ENCODE assay signal across 9 mouse cellular contexts in genomic region chr8:72303633-72304032, GRCm38 (mm10). TPM values are rescaled to one million over a fixed set of nuclear protein-coding genes. Genes with fewer than 3 reads are reported as not detected.
DNase-seq lines count a peak whose midpoint lies in the region; ATAC-seq and TF ChIP-seq lines count a peak whose summit lies in the region.
"Had no signal": no experiment of that assay in that cellular context is flagged by ENCODE, and none has a peak within 500 bp of the region (broad histone marks: within the 10 kb centered on the region; RNA-seq: fewer than 3 reads in every experiment).

No protein-coding gene starts in this region.

- no peak for TF ChIP-seq CTCF in liver, embryonic 14.5 days (IDR thresholded peaks at IDR 0.05; ENCODE audit: low read depth)

- no peak overlapping the region for H3K9ac ChIP-seq in kidney, embryonic 16.5 days (replicated peaks; ENCODE audit: low read length)
- H3K9ac ChIP-seq in heart, embryonic 12.5 days: no peak overlapping the region
- H3K9ac ChIP-seq in liver, embryonic 14.5 days (replicated peaks): no peak overlapping the region
- H3K9ac ChIP-seq in stomach, embryonic 16.5 days (ENCODE audit: low read length): no peak overlapping the region
- H3K9ac ChIP-seq in forebrain, embryonic 16.5 days (replicated peaks; ENCODE audit: low read depth, low read length): no peak overlapping the region

- no peak for TF ChIP-seq EP300 in liver, embryonic 14.5 days (IDR thresholded peaks at IDR 0.05; ENCODE audit: low read depth)

- H3K27ac ChIP-seq in kidney, embryonic 16.5 days (ENCODE audit: low read length): no peak overlapping the region
- no peak overlapping the region for H3K27ac ChIP-seq in heart, embryonic 12.5 days (ENCODE audit: poor library complexity, severe bottlenecking)
- no peak overlapping the region for H3K27ac ChIP-seq in liver, embryonic 14.5 days
- no peak overlapping the region for H3K27ac ChIP-seq in stomach, embryonic 16.5 days (ENCODE audit: low read length)
- H3K27ac ChIP-seq in forebrain, embryonic 16.5 days (ENCODE audit: low read length): no peak overlapping the region

- H3K4me3 ChIP-seq in kidney, embryonic 16.5 days (ENCODE audit: low read length): no peak overlapping the region
- H3K4me3 ChIP-seq in heart, embryonic 12.5 days: no peak overlapping the region
- no peak overlapping the region for H3K4me3 ChIP-seq in liver, embryonic 14.5 days (ENCODE audit: insufficient read depth in 1 of 2, low read depth in 2 of 2, low read length in 2 of 2)
- no peak overlapping the region for H3K4me3 ChIP-seq in stomach, embryonic 16.5 days (replicated peaks; ENCODE audit: low read length)
- H3K4me3 ChIP-seq in forebrain, embryonic 16.5 days (replicated peaks; ENCODE audit: low read length): no peak overlapping the region

- DNase-seq in kidney, adult 18-20 months: peak; percentile 48
- DNase-seq in adrenal gland, adult 18-20 months (ENCODE audit: low spot score in 2 of 2): peak; percentile 51 to 60
- DNase-seq in liver, embryonic 14.5 days (ENCODE audit: low read depth in 3 of 3, low spot score in 3 of 3): no peak

- no peaks in the 10 kb centered on the region; the same call in 1 of the 2 replicates for H3K4me1 ChIP-seq in kidney, embryonic 16.5 days (ENCODE audit: insufficient read depth, low read length)
- H3K4me1 ChIP-seq in heart, embryonic 12.5 days (replicated peaks): peaks cover 20% of the 10 kb centered on the region
- H3K4me1 ChIP-seq in liver, embryonic 14.5 days (replicated peaks; ENCODE audit: control insufficient read depth in 2 of 2, insufficient read depth in 2 of 2, low read length in 1 of 2): peaks cover 0 to 4% of the 10 kb centered on the region in 2 experiments; a peak in 1 of 4 replicates
- peaks cover 3% of the 10 kb centered on the region; the same call in 1 of the 2 replicates for H3K4me1 ChIP-seq in stomach, embryonic 16.5 days (ENCODE audit: control insufficient read depth, insufficient read depth, low read length)
- peaks cover 2% of the 10 kb centered on the region; the same call in 1 of the 2 replicates for H3K4me1 ChIP-seq in forebrain, embryonic 16.5 days (replicated peaks; ENCODE audit: control insufficient read depth, insufficient read depth, low read length)

- H3K4me2 ChIP-seq in kidney, embryonic 16.5 days (replicated peaks; ENCODE audit: low read depth, low read length): no peak overlapping the region
- no peak overlapping the region for H3K4me2 ChIP-seq in heart, embryonic 12.5 days
- H3K4me2 ChIP-seq in liver, embryonic 14.5 days (ENCODE audit: low read depth): 0 out of 2 replicates have a peak overlapping the region, but pooled peaks have one; percentile 20
- H3K4me2 ChIP-seq in stomach, embryonic 16.5 days (ENCODE audit: low read depth, low read length): no peak overlapping the region
- no peak overlapping the region for H3K4me2 ChIP-seq in forebrain, embryonic 16.5 days (ENCODE audit: low read length)

- no peak for ATAC-seq in kidney, embryonic 16.5 days (ENCODE audit: low FRiP score, low TSS enrichment)
- ATAC-seq in heart, embryonic 12.5 days (ENCODE audit: insufficient number of reproducible peaks, low FRiP score): peak; percentile 56; the same call in 1 of the 2 replicates
- ATAC-seq in liver, embryonic 14.5 days (ENCODE audit: insufficient read depth): no peak
- ATAC-seq in stomach, embryonic 16.5 days (ENCODE audit: insufficient read depth, low FRiP score): peak; percentile 75
- ATAC-seq in forebrain, embryonic 16.5 days: no peak
- ATAC-seq in erythroblast, adult 5-6 weeks (replicated peaks; ENCODE audit: low FRiP score, poor library complexity, severe bottlenecking): no peak

- H3K9me3 ChIP-seq in kidney, embryonic 16.5 days (ENCODE audit: low read length): no peaks in the 10 kb centered on the region
- no peaks in the 10 kb centered on the region for H3K9me3 ChIP-seq in heart, embryonic 12.5 days (replicated peaks)
- no peaks in the 10 kb centered on the region for H3K9me3 ChIP-seq in liver, embryonic 14.5 days (ENCODE audit: control insufficient read depth, low read length)
- no peaks in the 10 kb centered on the region for H3K9me3 ChIP-seq in stomach, embryonic 16.5 days (replicated peaks; ENCODE audit: control insufficient read depth, low read length)
- H3K9me3 ChIP-seq in forebrain, embryonic 16.5 days (ENCODE audit: control insufficient read depth, low read length): no peaks in the 10 kb centered on the region
- H3K9me3 ChIP-seq: G1E had no signal

- no peaks in the 10 kb centered on the region for H3K27me3 ChIP-seq in kidney, embryonic 16.5 days (ENCODE audit: insufficient read depth, low read length)
- no peaks in the 10 kb centered on the region; the same call in 1 of the 2 replicates for H3K27me3 ChIP-seq in heart, embryonic 12.5 days (replicated peaks)
- no peaks in the 10 kb centered on the region for H3K27me3 ChIP-seq in liver, embryonic 14.5 days (ENCODE audit: control insufficient read depth, insufficient read depth, low read length)
- H3K27me3 ChIP-seq in stomach, embryonic 16.5 days (ENCODE audit: control insufficient read depth, insufficient read depth, low read length): peaks cover 2% of the 10 kb centered on the region; the same call in 1 of the 2 replicates
- H3K27me3 ChIP-seq in forebrain, embryonic 16.5 days (replicated peaks; ENCODE audit: control insufficient read depth, insufficient read depth, low read length): no peaks in the 10 kb centered on the region

- 52% methylated on average over 8 of the region's 8 CpGs for WGBS in kidney, embryonic 16.5 days
- WGBS in heart, embryonic 12.5 days: 52% methylated on average over 8 of the region's 8 CpGs
- 23% methylated on average over 8 of the region's 8 CpGs for WGBS in liver, embryonic 14.5 days (ENCODE audit: insufficient replicate concordance)
- WGBS in stomach, embryonic 16.5 days: 40% methylated on average over 8 of the region's 8 CpGs
- 62% methylated on average over 8 of the region's 8 CpGs for WGBS in forebrain, embryonic 16.5 days

- no peaks in the 10 kb centered on the region for H3K36me3 ChIP-seq in kidney, embryonic 16.5 days (ENCODE audit: insufficient read depth, low read length)
- no peaks in the 10 kb centered on the region for H3K36me3 ChIP-seq in heart, embryonic 12.5 days
- H3K36me3 ChIP-seq in liver, embryonic 14.5 days (replicated peaks; ENCODE audit: control insufficient read depth, insufficient read depth, low read depth): no peaks in the 10 kb centered on the region
- no peaks in the 10 kb centered on the region for H3K36me3 ChIP-seq in stomach, embryonic 16.5 days (ENCODE audit: control insufficient read depth, insufficient read depth, low read length)
- H3K36me3 ChIP-seq in forebrain, embryonic 16.5 days (ENCODE audit: control insufficient read depth, insufficient read depth): no peaks in the 10 kb centered on the region
- H3K36me3 ChIP-seq: G1E had no signal

RNA-seq across cellular contexts. Expression of gene Gm10282, which starts 1.4 kb away (rescaled TPM):
- polyA plus RNA-seq in kidney, embryonic 16.5 days (2015; fragmentation: Nextera tagmentation; extraction: Ambion mirVana): 30.6 and 40.7 TPM in 2 replicates
- 10 to 100 TPM in 1 of 2 experiments, 1 to 10 TPM in 1; 4.1 to 11.3 TPM for total RNA-seq in adrenal gland, adult 18-20 months (2021)
- 17.1 and 19.9 TPM in 2 replicates for polyA plus RNA-seq in heart, embryonic 12.5 days (2016; fragmentation: Nextera tagmentation; extraction: Ambion mirVana)
- 0.83 and 7.4 TPM in 2 replicates for polyA plus RNA-seq in liver, embryonic 14.5 days (2012; rRNA removed)
- polyA plus RNA-seq in liver, embryonic 14.5 days (2014; fragmentation: Nextera tagmentation; extraction: Ambion mirVana): 7.3 and 8.0 TPM in 2 replicates
- 19.2 and 30.6 TPM in 2 replicates for polyA plus RNA-seq in stomach, embryonic 16.5 days (2015; fragmentation: Nextera tagmentation; extraction: Ambion mirVana)
- polyA plus RNA-seq in forebrain, embryonic 16.5 days (2015; fragmentation: Nextera tagmentation; extraction: Ambion mirVana): 16.5 and 25.7 TPM in 2 replicates
- 22.9 and 31.8 TPM in 2 replicates for total RNA-seq in erythroblast, adult 5-6 weeks (2015; ENCODE audit: low replicate concordance)
- total RNA-seq in erythroblast, adult 5-6 weeks (2017; ENCODE audit: low replicate concordance): 14.9 and 39.9 TPM in 2 replicates

RNA-seq across cellular contexts. Expression of gene Klf2, which starts 15.2 kb away (rescaled TPM):
- polyA plus RNA-seq in kidney, embryonic 16.5 days (2015; fragmentation: Nextera tagmentation; extraction: Ambion mirVana): 10.1 and 10.4 TPM in 2 replicates
- total RNA-seq in adrenal gland, adult 18-20 months (2021): 10 to 100 TPM; 44.4 to 68.3 TPM
- 28.1 and 31.6 TPM in 2 replicates for polyA plus RNA-seq in heart, embryonic 12.5 days (2016; fragmentation: Nextera tagmentation; extraction: Ambion mirVana)
- polyA plus RNA-seq in liver, embryonic 14.5 days (2012; rRNA removed): 2.9 and 3.4 TPM in 2 replicates
- 2.0 and 2.6 TPM in 2 replicates for polyA plus RNA-seq in liver, embryonic 14.5 days (2014; fragmentation: Nextera tagmentation; extraction: Ambion mirVana)
- 3.8 and 4.0 TPM in 2 replicates for polyA plus RNA-seq in stomach, embryonic 16.5 days (2015; fragmentation: Nextera tagmentation; extraction: Ambion mirVana)
- polyA plus RNA-seq in forebrain, embryonic 16.5 days (2015; fragmentation: Nextera tagmentation; extraction: Ambion mirVana): 3.2 and 3.8 TPM in 2 replicates
- total RNA-seq in erythroblast, adult 5-6 weeks (2015; ENCODE audit: low replicate concordance): 8.1 and 11.7 TPM in 2 replicates
- total RNA-seq in erythroblast, adult 5-6 weeks (2017; ENCODE audit: low replicate concordance): 3.4 and 4.6 TPM in 2 replicates

Comparison
In these comparisons a context has a peak if more than half of its experiments do, and no peak if none do; other contexts are left out.
1. DNase-seq: peak in kidney, adult 18-20 months (single experiment) and adrenal gland, adult 18-20 months (2 of 2); none in liver, embryonic 14.5 days (0 of 3).
2. ATAC-seq: peak in heart, embryonic 12.5 days (single experiment) and stomach, embryonic 16.5 days (single experiment); none in kidney, embryonic 16.5 days (single experiment), liver, embryonic 14.5 days (single experiment), forebrain, embryonic 16.5 days (single experiment) and erythroblast, adult 5-6 weeks (single experiment).